Mouse (Mus musculus) telencephalon, adult 2 months (tissue): ENCODE measurements around the gene Ankmy1.
A peak's percentile ranks its signal among the peaks of the same experiment; 100 is the strongest.

Experiments used
- DNase-seq: peaks from one replicate; pipeline ENCODE4 v3.0.0-alpha.2; 2011; ENCODE audit warnings: low read depth, low spot score

Gene Ankmy1

DNA sequence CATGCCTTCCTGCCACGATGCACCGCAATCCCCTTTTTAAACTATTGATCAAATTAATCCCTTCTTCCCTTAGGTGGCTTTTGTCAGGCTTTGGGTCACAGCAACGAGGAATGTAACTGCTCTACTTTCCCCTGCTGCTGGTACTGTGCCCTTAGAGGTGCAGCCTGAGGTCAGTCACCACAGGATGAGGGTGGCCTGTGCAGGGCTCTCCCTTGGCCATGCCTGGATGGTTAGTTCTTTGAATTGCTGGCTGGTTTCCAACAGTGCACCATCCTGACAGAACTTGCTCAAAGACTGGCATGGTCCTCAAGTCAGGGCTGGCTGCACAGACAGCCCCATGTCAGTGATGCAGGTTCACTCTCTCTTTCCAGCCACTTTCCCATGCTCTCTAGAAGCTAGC, 28.7 kb downstream of the Ankmy1 start:
- DNase-seq, result no peak

DNA sequence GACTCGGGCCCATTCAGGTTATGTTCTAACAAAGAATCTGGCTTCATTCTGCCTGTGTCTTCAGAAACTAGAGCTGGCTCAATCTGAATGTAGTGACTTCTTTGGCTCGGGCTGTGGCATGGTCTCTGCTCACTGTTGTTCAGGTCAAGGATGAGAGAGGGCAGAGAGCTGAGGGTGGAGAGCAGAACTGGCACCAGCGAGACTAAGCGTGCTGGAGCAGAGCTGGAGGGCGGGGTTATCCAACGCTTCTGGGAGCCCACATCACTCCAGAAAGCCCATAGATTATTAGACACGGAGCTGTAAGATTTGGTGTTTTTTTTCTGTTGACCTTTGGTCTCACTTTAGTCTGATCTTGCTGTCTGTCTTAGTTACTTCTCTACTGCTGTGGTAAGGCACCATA, 30.0 kb downstream of the Ankmy1 start:
- no peak for DNase-seq

DNA sequence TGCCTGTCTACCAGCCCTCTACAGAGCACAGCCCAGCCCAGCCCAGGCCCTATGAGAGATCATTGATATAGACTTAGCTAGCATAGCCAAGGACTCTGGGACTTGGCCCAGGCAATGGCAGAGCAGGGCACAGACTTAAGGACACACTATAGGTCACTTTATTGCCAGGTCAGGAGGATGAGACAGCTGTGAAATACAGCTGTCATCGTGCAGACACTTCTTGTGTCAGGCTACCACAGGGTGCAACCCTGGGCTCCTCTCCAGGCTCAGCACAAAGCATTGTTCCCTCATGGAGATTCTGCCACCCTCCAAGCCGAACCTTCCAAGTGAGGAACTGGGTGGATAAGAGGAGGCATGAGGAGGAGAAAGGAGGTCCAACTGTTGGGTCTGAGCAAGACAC, 32.7 kb downstream of the Ankmy1 start:
- DNase-seq, result no peak

DNA sequence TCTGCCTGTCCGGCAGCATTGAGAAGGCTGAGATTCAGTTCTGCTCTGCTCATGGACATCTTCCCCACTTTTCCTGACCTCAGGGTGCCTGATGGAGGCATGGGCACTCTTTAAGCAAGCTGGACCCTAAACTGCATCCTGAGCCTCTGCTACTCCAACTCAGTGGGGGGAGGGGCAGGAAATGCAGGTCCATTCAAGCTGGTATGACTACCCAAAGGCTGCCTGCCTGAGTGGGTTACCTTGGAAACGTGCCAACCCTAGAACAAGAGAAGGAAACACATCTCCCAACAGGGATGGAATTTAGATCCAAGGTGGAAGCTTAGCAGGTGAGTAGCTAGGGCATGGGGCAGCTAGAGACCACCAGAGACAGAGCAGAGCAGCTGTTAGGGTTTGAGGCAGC, 36.5 kb downstream of the Ankmy1 start:
- DNase-seq, result no peak

DNA sequence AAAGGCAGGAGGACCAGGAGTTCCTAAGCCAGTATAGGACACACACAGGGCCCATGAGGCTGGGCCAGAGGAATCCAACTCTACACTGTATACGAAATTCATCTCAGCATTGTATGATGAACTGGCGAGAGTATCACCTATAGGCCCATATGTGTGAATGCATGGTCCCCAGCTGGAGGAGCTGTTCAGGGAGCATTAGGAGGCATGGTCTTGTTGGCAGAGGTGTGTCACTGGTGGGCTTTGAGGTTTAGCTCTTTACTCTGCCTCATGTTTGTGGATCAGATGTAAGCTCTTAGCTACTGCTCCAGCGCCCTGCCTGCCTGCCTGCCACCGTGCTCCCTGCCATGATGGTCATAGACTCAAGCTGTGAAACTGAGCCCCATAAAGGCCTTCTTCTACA, 39.4 kb downstream of the Ankmy1 start:
- DNase-seq, result no peak

DNA sequence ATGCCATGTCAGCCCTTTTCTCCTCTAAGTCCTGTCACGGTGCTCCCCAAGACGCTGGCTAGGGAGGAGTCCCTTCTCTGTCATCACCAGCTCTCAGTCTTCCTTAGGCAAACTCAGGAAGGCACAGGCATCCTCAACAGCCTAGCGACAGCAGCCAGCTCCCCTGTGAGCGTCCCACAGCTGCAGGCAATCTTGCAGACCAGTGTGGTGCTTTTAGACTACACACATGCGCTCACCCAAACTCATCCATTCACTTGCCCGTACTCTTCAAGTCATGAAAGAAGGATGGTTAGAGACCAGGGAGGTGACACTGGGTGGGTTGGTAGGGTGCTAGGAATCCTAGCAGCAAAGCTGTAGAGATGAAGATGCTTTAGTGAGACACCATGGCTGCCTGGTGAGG, 41.2 kb downstream of the Ankmy1 start:
- DNase-seq, result no peak

DNA sequence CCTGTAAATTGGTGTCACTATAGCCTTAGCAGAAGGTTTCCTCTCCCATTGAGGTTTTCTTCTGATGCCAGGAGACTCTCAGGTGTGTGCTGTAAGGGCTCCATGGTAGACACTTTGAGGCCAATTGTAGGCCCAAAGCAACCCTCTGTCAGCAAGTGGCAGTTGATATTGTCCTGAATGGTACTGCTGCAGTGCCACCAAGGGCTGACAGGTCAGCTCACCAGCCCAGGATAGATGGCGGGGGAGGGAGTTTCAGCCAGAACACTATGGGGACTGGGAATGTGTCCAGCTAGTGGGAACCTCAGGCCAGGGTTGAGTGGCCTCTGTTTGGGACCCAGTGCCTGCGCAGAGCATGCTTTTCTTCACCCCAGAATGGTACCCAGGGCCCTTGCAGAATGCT, 50.3 kb downstream of the Ankmy1 start:
- DNase-seq, result no peak

DNA sequence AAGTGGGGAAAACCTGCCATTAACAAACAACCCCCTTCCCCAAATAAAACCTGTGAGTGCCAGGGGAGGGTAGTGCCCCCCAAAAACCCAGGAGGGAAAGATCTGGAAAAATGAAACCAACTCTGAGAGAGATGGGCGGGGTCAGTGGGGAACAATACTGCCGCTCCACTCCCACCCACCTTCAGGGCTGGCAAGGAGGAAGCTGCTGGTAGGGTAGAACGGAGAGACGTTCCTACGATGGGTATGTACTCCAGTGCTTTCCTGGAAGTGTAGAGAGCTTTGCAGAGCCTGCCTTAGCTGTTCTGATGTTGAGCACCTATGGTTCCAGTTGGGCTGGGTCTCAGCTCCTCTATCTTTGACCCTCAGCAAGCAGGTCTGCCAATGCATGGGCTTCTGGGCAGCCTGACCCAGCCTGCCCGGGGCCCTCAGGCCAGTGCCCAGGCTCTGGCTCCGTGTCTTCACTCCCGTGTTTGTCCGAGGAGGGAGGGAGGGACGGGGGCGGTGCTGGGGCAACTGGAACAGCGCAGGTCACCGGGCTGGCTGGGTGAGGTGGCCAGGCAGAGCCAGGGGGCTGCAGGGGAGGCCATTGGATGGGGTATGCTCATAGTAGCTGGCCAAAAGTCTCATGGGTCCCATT, 52.6 kb downstream of the Ankmy1 start:
- DNase-seq, result no peak

DNA sequence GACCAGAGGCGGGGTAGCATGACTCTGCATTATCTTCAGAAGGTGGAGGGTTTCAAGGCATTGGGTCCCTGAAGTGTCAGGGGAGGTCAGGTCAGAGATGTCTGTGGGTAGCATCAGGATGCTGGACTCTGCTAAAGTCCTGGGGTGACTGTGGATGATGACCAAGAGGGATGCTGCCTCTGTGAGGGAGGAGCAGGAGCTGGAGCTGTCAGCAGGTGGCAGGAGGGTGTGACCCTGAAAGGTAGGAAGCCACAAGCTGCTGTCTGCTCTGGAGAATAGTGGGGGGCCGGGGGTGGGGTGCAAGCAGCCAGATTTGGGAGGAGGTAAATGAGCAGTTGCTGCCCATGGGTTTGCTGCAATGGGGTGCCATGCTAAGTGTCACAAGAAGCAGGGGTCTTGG, 53.2 kb downstream of the Ankmy1 start:
- no peak for DNase-seq

DNA sequence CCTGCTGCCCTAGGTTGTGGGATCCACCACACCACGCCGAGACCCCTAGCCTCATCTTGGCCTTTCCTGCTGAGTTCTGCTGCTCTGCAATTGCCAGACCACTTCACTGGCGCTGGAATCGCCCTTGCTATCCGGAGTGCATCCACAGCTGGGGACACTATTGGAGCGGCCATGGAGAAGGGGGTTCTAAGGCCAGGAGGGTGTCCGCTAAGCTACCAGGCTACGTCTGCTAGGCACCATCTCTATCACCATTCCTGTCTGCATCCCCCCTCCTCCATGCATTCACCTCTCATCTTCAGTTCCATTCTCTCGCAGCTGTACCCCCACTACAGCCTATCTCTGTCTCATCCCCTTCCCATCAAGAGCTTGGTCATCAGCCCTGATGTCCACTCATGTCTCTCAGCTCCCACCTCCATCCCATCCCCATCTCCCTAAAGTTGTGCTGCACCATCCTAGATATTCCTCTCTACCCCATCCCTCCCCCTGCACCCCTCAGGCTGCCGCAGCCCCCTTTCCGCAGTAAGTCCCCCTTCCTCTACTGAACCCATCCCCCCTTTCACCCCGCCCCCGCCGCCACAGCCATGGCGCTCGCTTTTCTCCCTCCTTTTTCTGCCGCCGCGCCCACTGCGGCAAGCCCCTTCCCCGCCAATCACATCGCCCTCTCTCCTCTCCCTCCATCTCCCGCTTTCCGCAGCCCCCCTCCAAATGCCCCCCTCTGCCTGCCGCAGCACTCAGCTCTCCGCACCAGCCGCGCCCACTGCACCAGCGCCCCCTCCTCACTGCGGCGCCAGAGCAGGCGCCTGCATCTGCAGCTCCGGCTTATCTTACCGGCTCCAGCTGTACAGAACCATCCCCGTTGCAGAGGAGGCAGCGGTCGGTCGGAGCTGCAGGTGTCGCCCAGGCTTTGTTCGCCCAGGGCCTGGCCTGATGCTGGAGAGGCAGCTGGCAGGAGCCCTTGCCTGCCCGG, 54.5 kb downstream of the Ankmy1 start:
- DNase-seq, result no peak

DNA sequence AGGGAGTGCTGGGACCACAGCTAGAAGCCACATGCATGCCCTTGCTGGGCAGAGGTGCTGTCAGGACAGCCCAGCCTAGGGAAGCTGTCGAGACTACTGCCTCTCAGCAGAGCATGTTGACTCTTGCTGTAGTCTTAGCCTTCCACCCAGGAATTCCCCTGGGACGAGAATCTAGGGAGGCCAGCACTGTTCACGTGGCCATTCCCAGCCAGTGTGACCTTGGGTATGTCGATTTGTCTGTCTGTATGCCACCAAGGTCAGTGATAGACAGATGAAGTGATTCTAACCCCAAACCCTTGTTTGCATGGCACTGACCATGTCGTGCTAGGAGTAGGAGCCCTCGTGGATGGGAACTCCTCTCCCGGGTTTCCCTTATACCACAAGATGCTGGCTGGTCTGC, 56.8 kb downstream of the Ankmy1 start:
- no peak for DNase-seq

DNA sequence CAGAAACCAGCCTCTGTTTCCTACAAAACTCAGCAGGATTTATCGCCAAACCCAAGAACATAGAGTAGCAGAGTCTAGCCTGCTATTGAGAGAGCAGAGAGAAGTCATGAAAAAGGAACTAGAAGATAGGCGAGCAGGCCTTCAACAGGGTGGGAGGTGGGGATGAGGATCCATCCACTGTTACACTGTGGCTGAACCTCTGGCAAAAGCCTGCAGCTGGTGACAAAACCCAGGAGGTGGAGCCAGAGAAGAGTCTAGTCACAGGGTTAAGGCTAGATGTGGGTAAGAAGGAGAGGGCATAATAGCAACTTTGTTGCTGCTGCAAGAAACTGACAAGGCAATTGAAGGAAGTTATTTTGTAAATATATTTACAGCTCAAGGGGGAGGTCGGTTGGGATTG, 61.3 kb downstream of the Ankmy1 start:
- no peak for DNase-seq

DNA sequence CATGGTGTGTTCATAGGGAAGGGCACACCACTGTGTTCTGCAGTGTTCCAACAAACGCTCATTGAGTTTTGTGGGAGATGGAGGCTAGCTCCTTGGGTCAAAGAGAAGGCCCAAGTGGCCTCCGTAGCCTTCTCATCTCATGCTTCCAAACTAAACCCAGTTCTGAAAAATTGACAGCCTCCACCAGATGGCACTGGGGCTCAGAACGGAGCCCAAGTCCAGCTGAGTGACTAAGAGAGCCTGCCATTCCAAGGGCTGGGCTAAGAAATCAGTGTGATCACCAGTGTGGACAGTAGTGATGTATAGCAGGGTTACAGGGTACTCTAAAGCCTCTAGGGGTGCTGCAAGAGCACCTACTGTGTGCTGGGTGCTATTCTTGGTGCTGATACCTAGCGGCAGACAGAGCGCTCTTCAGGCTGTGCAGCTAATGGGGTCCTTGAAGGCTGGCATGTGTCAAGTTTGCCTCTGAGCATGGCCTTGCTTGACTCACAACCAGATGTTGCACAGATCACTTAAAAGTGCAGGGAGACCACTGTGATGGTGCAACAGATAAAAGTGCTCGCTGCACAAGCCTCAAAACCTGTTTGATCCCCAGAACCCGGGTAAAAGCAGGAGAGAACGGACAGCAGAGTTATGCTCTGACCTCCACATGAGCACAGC, 62.3 kb downstream of the Ankmy1 start:
- no peak for DNase-seq

DNA sequence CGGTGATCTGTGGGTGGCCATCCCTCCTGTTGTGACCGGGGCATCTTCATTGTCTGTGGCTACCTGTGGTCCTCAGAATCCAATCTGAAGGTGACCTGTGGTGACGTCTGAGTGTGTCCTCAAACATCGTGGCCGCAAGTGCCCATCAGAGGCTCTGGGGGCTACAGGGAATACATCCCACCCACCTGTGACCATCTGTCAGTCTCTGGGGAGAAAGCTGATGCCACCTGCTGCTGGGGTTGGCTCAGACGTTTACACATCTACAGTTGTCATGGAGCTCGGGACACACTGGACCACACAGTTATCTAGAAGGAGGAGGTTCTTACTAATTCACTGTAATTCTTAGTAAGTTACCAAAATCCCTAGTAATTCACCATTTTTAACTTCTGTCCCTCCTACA, 63.5 kb downstream of the Ankmy1 start:
- no peak for DNase-seq

DNA sequence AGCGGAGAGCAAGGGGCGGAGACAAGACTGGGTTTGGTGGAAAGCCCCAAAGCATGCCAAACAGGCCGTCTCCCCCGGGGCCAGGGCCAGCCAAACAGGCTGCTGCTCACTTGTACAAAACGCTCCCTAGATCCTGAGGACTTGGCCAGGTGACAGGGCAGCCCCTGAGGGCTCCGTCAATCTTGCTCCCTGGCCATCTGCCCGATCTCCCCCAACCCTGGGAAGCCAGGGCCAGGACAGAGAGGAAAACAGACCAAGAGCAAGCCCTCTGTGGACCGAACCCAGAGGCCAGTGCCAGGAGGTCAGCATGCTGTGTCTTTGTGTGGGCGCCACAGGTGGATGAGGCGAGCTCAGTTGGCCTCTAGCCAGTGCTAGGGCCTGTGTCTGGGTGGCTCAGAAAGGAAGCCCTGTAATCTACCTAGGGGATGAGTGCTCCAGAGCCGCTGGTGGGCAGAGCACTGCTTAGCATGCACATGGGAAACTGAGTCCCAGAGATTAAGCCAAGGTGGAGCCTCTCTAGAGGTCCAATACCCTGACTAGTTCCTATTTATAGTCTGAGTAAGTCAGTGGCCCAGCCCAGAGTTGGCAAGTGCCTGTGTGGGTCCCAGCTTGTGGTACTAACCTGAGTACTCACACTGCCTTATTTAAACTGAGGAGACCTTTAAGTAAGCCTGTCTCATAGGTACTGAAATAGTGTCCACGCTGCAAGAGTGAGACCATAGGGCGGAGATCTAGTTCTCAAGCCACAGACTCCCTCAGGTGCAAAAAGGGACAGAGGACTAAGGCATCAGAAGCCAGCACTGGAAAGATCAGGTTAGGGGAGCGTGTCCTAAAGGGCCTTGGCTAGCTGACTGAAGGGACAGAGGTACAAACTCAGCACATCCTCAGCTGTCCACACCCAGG, 64.5 kb downstream of the Ankmy1 start:
- DNase-seq, result no peak

DNA sequence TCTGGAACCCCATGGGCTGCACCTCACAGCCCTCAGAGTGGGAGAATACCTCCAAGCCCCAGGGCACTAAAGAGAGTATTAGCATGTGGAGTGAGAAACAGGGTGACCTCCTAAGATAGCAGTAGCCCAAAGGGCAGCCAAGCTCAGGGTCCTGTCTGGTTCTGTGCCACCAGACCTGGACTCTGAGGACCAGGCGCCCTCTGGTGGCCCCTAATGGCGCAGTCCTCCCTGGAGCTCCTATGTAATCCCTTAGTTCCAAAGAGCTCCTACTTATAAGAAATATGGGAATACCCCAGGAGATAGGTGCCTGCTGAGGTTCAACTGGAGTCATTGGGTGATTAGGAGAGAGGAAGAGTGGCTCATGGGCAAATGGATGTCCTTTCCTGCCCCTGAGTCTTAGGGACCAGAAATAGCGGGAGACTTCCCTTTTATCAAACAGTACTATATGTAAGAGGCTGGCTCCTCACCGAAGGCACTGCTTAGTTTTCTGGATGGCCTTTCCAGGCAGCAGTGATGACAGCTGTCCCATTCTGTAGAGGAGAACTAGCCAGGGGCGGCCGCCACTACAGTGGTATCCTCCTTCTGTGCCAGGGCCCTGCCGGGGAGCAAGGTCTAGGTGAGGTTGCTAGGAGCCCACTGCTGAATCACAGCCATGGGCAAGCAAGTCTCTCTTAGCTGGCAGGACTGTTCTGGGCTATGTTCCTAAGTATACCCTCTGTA, 68.6 kb downstream of the Ankmy1 start:
- no peak for DNase-seq

DNA sequence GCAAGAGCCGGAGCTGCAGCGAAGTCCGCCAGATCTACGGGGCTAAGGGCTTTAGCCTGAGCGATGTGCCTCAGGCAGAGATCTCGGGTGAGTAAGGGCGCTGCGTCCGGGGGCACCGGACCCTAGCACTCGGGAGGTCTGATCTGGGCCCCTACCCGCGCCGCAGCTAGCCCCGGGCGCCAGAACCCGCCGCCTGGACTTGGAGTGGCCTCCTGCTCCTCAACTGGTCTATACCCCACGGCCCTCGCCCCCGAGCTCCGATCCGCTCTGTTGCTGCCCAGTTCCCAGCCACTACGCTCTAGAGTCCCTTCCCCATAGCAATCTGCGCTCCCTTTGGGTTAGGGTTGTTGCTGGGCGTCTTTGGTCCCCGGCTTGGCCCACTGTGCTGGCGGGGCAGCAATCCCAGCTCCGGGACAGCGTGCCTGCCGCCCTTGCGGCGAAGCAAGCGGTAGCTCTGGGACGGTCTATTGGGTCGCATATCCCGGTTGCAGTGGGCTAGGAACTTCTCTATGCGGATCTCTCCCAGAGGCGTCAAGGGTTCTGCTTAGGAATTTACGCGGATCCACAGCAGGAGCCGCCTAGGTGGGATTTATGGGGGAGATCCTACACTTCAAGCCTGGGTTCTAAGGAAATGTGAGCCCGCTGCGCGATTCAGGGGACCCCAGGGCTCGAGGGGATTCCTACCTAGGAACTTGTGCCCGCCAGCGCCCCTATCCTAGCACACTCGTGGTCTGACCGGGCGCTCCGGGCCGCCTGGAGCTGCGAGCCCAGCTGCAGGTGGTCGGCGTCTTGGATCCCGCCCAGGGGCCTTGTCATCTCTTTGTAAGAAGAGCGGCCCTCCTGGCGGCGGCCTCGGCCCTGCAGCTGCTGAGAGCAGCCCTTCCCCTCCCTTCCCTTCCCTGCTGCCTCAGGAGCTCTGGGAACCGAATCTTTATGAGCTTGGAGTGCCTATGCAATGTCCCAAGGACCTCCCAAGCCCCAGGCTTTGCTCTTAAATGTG, 70.4 kb downstream of the Ankmy1 start:
- no peak for DNase-seq

DNA sequence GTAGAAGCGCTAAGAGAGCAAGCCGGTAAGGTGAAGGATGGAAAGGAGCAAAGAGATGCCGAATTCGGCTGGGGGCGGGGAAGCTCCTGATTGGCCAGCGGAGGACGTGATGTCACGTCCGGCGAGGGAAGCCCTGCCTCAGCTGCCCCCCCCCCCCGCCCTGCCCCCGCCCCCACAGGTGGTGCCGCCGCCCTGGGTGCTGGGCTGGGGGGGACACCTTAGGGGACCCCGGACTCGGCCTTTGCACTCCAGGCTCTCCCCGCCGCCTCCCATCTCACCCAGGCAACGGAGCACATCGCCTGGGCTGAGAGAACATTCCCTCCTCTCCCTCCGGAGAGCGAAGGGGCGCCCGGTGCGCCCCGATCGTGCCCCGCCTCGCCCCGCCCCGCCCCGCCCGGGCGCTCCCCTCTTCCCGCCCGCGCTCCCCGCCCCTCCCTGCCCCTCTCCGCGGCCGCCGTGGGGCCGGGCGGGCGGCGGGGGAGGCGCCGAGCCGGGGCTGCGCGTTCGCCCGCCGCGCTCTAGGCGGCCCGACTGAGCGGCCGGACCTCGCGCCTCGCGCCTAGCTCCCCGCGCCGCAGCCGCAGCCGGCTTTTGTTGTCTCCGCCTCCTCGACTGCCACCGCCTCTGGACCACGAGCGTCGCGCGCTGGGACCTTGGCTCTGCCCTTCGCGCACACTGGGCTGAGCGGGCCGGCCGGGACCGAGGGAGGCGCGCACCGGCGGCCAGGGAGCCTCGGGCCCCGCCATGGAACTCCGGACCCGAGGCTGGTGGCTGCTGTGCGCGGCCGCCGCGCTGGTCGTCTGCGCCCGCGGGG, 71.3 kb downstream of the Ankmy1 start, which contains the start of gene Gpc1:
TSS of gene Gpc1 (plus strand) at position 458 of the 814 bp plus-strand sequence.
- peak; percentile 72 for DNase-seq
